8 mouse cellular contexts compared by ENCODE assay signal in genomic region chr6:38535788-38536187, GRCm38 (mm10). TPM values are rescaled to one million over a fixed set of nuclear protein-coding genes. Genes with fewer than 3 reads are reported as not detected.
A peak's percentile ranks its signal among the peaks of the same experiment; 100 is the strongest.
DNase-seq lines count a peak whose midpoint lies in the region; ATAC-seq and TF ChIP-seq lines count a peak whose summit lies in the region.

No protein-coding gene starts in this region.

- ATAC-seq in kidney, embryonic 16.5 days (ENCODE audit: low FRiP score, low TSS enrichment) = no peak
- no peak for ATAC-seq in intestine, postnatal 0 days
- no peak for ATAC-seq in megakaryocyte-erythroid progenitor cell, adult 5-6 weeks (replicated peaks; ENCODE audit: low FRiP score, low TSS enrichment, poor library complexity, severe bottlenecking)

- no peak overlapping the region for H3K27ac ChIP-seq in kidney, embryonic 16.5 days (ENCODE audit: low read length)
- no peak overlapping the region for H3K27ac ChIP-seq in forebrain, embryonic 10.5 days
- no peak overlapping the region for H3K27ac ChIP-seq in intestine, postnatal 0 days (ENCODE audit: low read depth, low read length)

- no peaks in the 10 kb centered on the region for H3K9me3 ChIP-seq in kidney, embryonic 16.5 days (ENCODE audit: low read length)
- no peaks in the 10 kb centered on the region for H3K9me3 ChIP-seq in forebrain, embryonic 10.5 days
- no peaks in the 10 kb centered on the region for H3K9me3 ChIP-seq in intestine, postnatal 0 days (ENCODE audit: control insufficient read depth)

- no peak overlapping the region for H3K9ac ChIP-seq in kidney, embryonic 16.5 days (replicated peaks; ENCODE audit: low read length)
- H3K9ac ChIP-seq in intestine, postnatal 0 days (ENCODE audit: low read depth, low read length) = no peak overlapping the region

- H3K4me1 ChIP-seq in kidney, embryonic 16.5 days (ENCODE audit: insufficient read depth, low read length) = peaks cover 11% of the 10 kb centered on the region
- H3K4me1 ChIP-seq in forebrain, embryonic 10.5 days = peaks cover 25% of the 10 kb centered on the region
- H3K4me1 ChIP-seq in intestine, postnatal 0 days (replicated peaks; ENCODE audit: control insufficient read depth, insufficient read depth, low read length) = no peaks in the 10 kb centered on the region

- WGBS in kidney, embryonic 16.5 days = 40% methylated on average over 1 of the region's 1 CpGs
- 82% methylated on average over 1 of the region's 1 CpGs for WGBS in forebrain, embryonic 10.5 days
- 89% methylated on average over 1 of the region's 1 CpGs for WGBS in intestine, postnatal 0 days

- H3K36me3 ChIP-seq in kidney, embryonic 16.5 days (ENCODE audit: insufficient read depth, low read length) = peaks cover 9% of the 10 kb centered on the region
- H3K36me3 ChIP-seq in forebrain, embryonic 10.5 days (replicated peaks) = peaks cover 20% of the 10 kb centered on the region
- H3K36me3 ChIP-seq in intestine, postnatal 0 days (ENCODE audit: control insufficient read depth, insufficient read depth) = 0 out of 2 replicates have a peak, but pooled peaks cover 4% of the 10 kb centered on the region
- H3K36me3 ChIP-seq in myocyte (ENCODE audit: control insufficient read depth, insufficient read depth) = no peaks in the 10 kb centered on the region

- peak overlapping the region; percentile 79 for H3ac ChIP-seq in myocyte (ENCODE audit: control insufficient read depth, insufficient read length)

- no peak for TF ChIP-seq POLR2A in myocyte (IDR thresholded peaks at IDR 0.05; ENCODE audit: insufficient read length, low read depth)

- H3K4me3 ChIP-seq in kidney, embryonic 16.5 days (ENCODE audit: low read length) = peak overlapping the region; percentile 90; the same call in 1 of the 2 replicates
- H3K4me3 ChIP-seq in forebrain, embryonic 10.5 days = peak overlapping the region; percentile 89
- peak overlapping the region; percentile 90; the same call in 1 of the 2 replicates for H3K4me3 ChIP-seq in intestine, postnatal 0 days (ENCODE audit: low read depth, low read length)
- H3K4me3 ChIP-seq in myocyte = peak overlapping the region; percentile 83

- TF ChIP-seq CTCF in intestine, postnatal 0 days (IDR thresholded peaks at IDR 0.05; ENCODE audit: low read depth) = no peak

- H3K4me2 ChIP-seq in kidney, embryonic 16.5 days (replicated peaks; ENCODE audit: low read depth, low read length) = peak overlapping the region; percentile 89
- peak overlapping the region; percentile 66; the same call in 1 of the 2 replicates for H3K4me2 ChIP-seq in intestine, postnatal 0 days (replicated peaks; ENCODE audit: low read depth)
- peak overlapping the region; percentile 63 for H3K4me2 ChIP-seq in myocyte (ENCODE audit: low read depth)

- no peak for DNase-seq in kidney, adult 8-10 months
- no peak for DNase-seq in forebrain, embryonic 10.5 days (ENCODE audit: extremely low spot score, low spot score)
- DNase-seq in spleen, adult 12 weeks (ENCODE audit: low spot score) = no peak
- no peak for DNase-seq in urinary bladder, postnatal 36 days (ENCODE audit: low spot score in 2 of 2)

- H3K79me2 ChIP-seq in myocyte (ENCODE audit: control insufficient read depth, insufficient read depth) = no peaks in the 10 kb centered on the region

- no peaks in the 10 kb centered on the region for H3K27me3 ChIP-seq in kidney, embryonic 16.5 days (ENCODE audit: insufficient read depth, low read length)
- no peaks in the 10 kb centered on the region for H3K27me3 ChIP-seq in forebrain, embryonic 10.5 days (ENCODE audit: poor library complexity, severe bottlenecking)
- H3K27me3 ChIP-seq in intestine, postnatal 0 days (replicated peaks; ENCODE audit: control insufficient read depth, insufficient read depth, low read length) = no peaks in the 10 kb centered on the region
- H3K27me3 ChIP-seq in myocyte (ENCODE audit: control insufficient read depth, insufficient read depth, insufficient read length) = no peaks in the 10 kb centered on the region

TF ChIP-seq in myocyte, 11 proteins besides CTCF, POLR2A, EP300 and RAD21:
- no peak for TF ChIP-seq TCF3 (IDR thresholded peaks at IDR 0.05; ENCODE audit: insufficient read length, low read depth)
- TF ChIP-seq MAX (IDR thresholded peaks at IDR 0.05; ENCODE audit: low read depth) = no peak
- no peak for TF ChIP-seq USF1 (IDR thresholded peaks at IDR 0.05; ENCODE audit: low read depth)
- TF ChIP-seq MYOG (IDR thresholded peaks at IDR 0.05; ENCODE audit: control insufficient read depth in 1 of 3, insufficient read depth in 1 of 3, insufficient read length in 2 of 3, low read depth in 2 of 3) = no peak
- TF ChIP-seq SRF (IDR thresholded peaks at IDR 0.05; ENCODE audit: control insufficient read depth, insufficient read length, low read depth) = no peak
- TF ChIP-seq CEBPB (IDR thresholded peaks at IDR 0.05; ENCODE audit: insufficient read depth, poor library complexity, severe bottlenecking) = no peak
- TF ChIP-seq POLR2AphosphoS2 (IDR thresholded peaks at IDR 0.05; ENCODE audit: insufficient read length, low read depth) = no peak
- no peak for TF ChIP-seq MYOD1 (IDR thresholded peaks at IDR 0.05; ENCODE audit: control insufficient read depth in 1 of 3, insufficient read length in 2 of 3, low read depth in 2 of 3)
- no peak for TF ChIP-seq REST (IDR thresholded peaks at IDR 0.05; ENCODE audit: insufficient read depth, insufficient read length)
- TF ChIP-seq E2F4 (IDR thresholded peaks at IDR 0.05; ENCODE audit: insufficient read depth) = no peak
- no peak for TF ChIP-seq TCF12 (IDR thresholded peaks at IDR 0.05; ENCODE audit: insufficient read depth, poor library complexity, severe bottlenecking)

RNA-seq across cellular contexts. Expression of gene Fmc1, which starts 2.5 kb away (rescaled TPM):
- polyA plus RNA-seq in kidney, embryonic 16.5 days (2015; fragmentation: Nextera tagmentation; extraction: Ambion mirVana) = 156 and 164 TPM in 2 replicates
- polyA plus RNA-seq in forebrain, embryonic 10.5 days (2016; fragmentation: Nextera tagmentation; extraction: Ambion mirVana) = 122 and 125 TPM in 2 replicates
- polyA plus RNA-seq in intestine, postnatal 0 days (2015; fragmentation: Nextera tagmentation; extraction: Ambion mirVana) = 129 TPM in 2 replicates
- 110 TPM for polyA plus RNA-seq in myocyte (2012; fragmentation: generic; extraction: Trizol)
- total RNA-seq in megakaryocyte-erythroid progenitor cell, adult 5-6 weeks (2014; fragmentation: Nextera tagmentation) = 113 and 175 TPM in 2 replicates
- total RNA-seq in megakaryocyte-erythroid progenitor cell, adult 5-6 weeks (2017) = 34.6 and 43.6 TPM in 2 replicates

RNA-seq across cellular contexts. Expression of gene Luc7l2, which starts 15.3 kb away (rescaled TPM):
- 28.6 and 39.6 TPM in 2 replicates for polyA plus RNA-seq in kidney, embryonic 16.5 days (2015; fragmentation: Nextera tagmentation; extraction: Ambion mirVana)
- polyA plus RNA-seq in forebrain, embryonic 10.5 days (2016; fragmentation: Nextera tagmentation; extraction: Ambion mirVana) = 34.7 and 36.8 TPM in 2 replicates
- 26.4 and 46.6 TPM in 2 replicates for polyA plus RNA-seq in intestine, postnatal 0 days (2015; fragmentation: Nextera tagmentation; extraction: Ambion mirVana)
- polyA plus RNA-seq in myocyte (2012; fragmentation: generic; extraction: Trizol) = 21.1 TPM
- total RNA-seq in megakaryocyte-erythroid progenitor cell, adult 5-6 weeks (2014; fragmentation: Nextera tagmentation) = 203 and 217 TPM in 2 replicates
- total RNA-seq in megakaryocyte-erythroid progenitor cell, adult 5-6 weeks (2017) = 248 and 278 TPM in 2 replicates
